Mouse (Mus musculus): Measurements from ENCODE around the gene Gm49388. TPM values are rescaled to one million over a fixed set of nuclear protein-coding genes. Genes with fewer than 3 reads are reported as not detected.

Gm49388 gene
- polyA plus RNA-seq (2012; fragmentation: generic; extraction: Trizol) = 1.4 TPM

GRCm38 (mm10) chr7:127785308-127785707 is at the start of gene Gm49388:
Gm49388 (plus strand) TSS chr7:127785608.
- TF ChIP-seq MYOG (IDR thresholded peaks at IDR 0.05; ENCODE audit: control insufficient read depth in 1 of 3, insufficient read depth in 1 of 3, insufficient read length in 2 of 3, low read depth in 2 of 3) (no peak), TCF12 (IDR thresholded peaks at IDR 0.05; ENCODE audit: insufficient read depth, poor library complexity, severe bottlenecking) (no peak), SRF (IDR thresholded peaks at IDR 0.05; ENCODE audit: control insufficient read depth, insufficient read length, low read depth) (no peak), POLR2A (IDR thresholded peaks at IDR 0.05; ENCODE audit: insufficient read length, low read depth) (no peak), POLR2AphosphoS2 (IDR thresholded peaks at IDR 0.05; ENCODE audit: insufficient read length, low read depth) (no peak), USF1 (IDR thresholded peaks at IDR 0.05; ENCODE audit: low read depth) (no peak), MAX (IDR thresholded peaks at IDR 0.05; ENCODE audit: low read depth) (no peak), MYOD1 (IDR thresholded peaks at IDR 0.05; ENCODE audit: control insufficient read depth in 1 of 3, insufficient read length in 2 of 3, low read depth in 2 of 3) (no peak), REST (IDR thresholded peaks at IDR 0.05; ENCODE audit: insufficient read depth, insufficient read length) (no peak), E2F4 (IDR thresholded peaks at IDR 0.05; ENCODE audit: insufficient read depth) (no peak), TCF3 (IDR thresholded peaks at IDR 0.05; ENCODE audit: insufficient read length, low read depth) (no peak), CEBPB (IDR thresholded peaks at IDR 0.05; ENCODE audit: insufficient read depth, poor library complexity, severe bottlenecking) (no peak)
- Histone ChIP-seq H3K36me3 (ENCODE audit: control insufficient read depth, insufficient read depth) (peaks cover 70% of the 10 kb centered on the region), H3ac (ENCODE audit: control insufficient read depth, insufficient read length) (no peak within 1 kb of the TSS), H3K79me2 (ENCODE audit: control insufficient read depth, insufficient read depth) (peaks cover 5% of the 10 kb centered on the region), H3K4me2 (ENCODE audit: low read depth) (no peak within 1 kb of the TSS), H3K27me3 (ENCODE audit: control insufficient read depth, insufficient read depth, insufficient read length) (no peaks in the 10 kb centered on the region), H3K4me3 (no peak within 1 kb of the TSS)

- Histone ChIP-seq H3K27me3 (ENCODE audit: control insufficient read depth, insufficient read depth, insufficient read length) (no peaks in the 10 kb centered on the region), H3K4me3 (peak within 1 kb of the TSS; percentile 47), H3ac (ENCODE audit: control insufficient read depth, insufficient read length) (peak within 1 kb of the TSS; percentile 21), H3K36me3 (ENCODE audit: control insufficient read depth, insufficient read depth) (peaks cover 5% of the 10 kb centered on the region), H3K79me2 (ENCODE audit: control insufficient read depth, insufficient read depth) (no peaks in the 10 kb centered on the region), H3K4me2 (ENCODE audit: low read depth) (peak within 1 kb of the TSS; percentile 99)
- TF ChIP-seq REST (IDR thresholded peaks at IDR 0.05; ENCODE audit: insufficient read depth, insufficient read length) (no peak), USF1 (IDR thresholded peaks at IDR 0.05; ENCODE audit: low read depth) (no peak), SRF (IDR thresholded peaks at IDR 0.05; ENCODE audit: control insufficient read depth, insufficient read length, low read depth) (no peak), MYOG (IDR thresholded peaks at IDR 0.05; ENCODE audit: control insufficient read depth in 1 of 3, insufficient read depth in 1 of 3, insufficient read length in 2 of 3, low read depth in 2 of 3) (no peak), POLR2A (IDR thresholded peaks at IDR 0.05; ENCODE audit: insufficient read length, low read depth) (no peak), TCF12 (IDR thresholded peaks at IDR 0.05; ENCODE audit: insufficient read depth, poor library complexity, severe bottlenecking) (no peak), E2F4 (IDR thresholded peaks at IDR 0.05; ENCODE audit: insufficient read depth) (no peak), CEBPB (IDR thresholded peaks at IDR 0.05; ENCODE audit: insufficient read depth, poor library complexity, severe bottlenecking) (no peak), MYOD1 (IDR thresholded peaks at IDR 0.05; ENCODE audit: control insufficient read depth in 1 of 3, insufficient read length in 2 of 3, low read depth in 2 of 3) (no peak), POLR2AphosphoS2 (IDR thresholded peaks at IDR 0.05; ENCODE audit: insufficient read length, low read depth) (no peak), MAX (IDR thresholded peaks at IDR 0.05; ENCODE audit: low read depth) (no peak), TCF3 (IDR thresholded peaks at IDR 0.05; ENCODE audit: insufficient read length, low read depth) (no peak)
These were observed 40.9 kb upstream of the Gm49388 start, which contains the start of gene Fbxl19 for GRCm38 (mm10) chr7:127744366-127745045. Fbxl19 (plus strand) TSS chr7:127744543.

- Histone ChIP-seq H3K36me3 (ENCODE audit: control insufficient read depth, insufficient read depth) (peaks cover 5% of the 10 kb centered on the region), H3K79me2 (ENCODE audit: control insufficient read depth, insufficient read depth) (no peaks in the 10 kb centered on the region), H3ac (ENCODE audit: control insufficient read depth, insufficient read length) (peak overlapping the region; percentile 21), H3K4me2 (ENCODE audit: low read depth) (peak overlapping the region; percentile 99), H3K4me3 (peak overlapping the region; percentile 47), H3K27me3 (ENCODE audit: control insufficient read depth, insufficient read depth, insufficient read length) (no peaks in the 10 kb centered on the region)
- TF ChIP-seq MYOD1 (IDR thresholded peaks at IDR 0.05; ENCODE audit: control insufficient read depth in 1 of 3, insufficient read length in 2 of 3, low read depth in 2 of 3) = no peak
- TF ChIP-seq REST (IDR thresholded peaks at IDR 0.05; ENCODE audit: insufficient read depth, insufficient read length) = no peak
- no peak for TF ChIP-seq E2F4 (IDR thresholded peaks at IDR 0.05; ENCODE audit: insufficient read depth)
- TF ChIP-seq USF1 (IDR thresholded peaks at IDR 0.05; ENCODE audit: low read depth) = peak; percentile 61
- no peak for TF ChIP-seq CEBPB (IDR thresholded peaks at IDR 0.05; ENCODE audit: insufficient read depth, poor library complexity, severe bottlenecking)
- TF ChIP-seq MAX (IDR thresholded peaks at IDR 0.05; ENCODE audit: low read depth) = no peak
- TF ChIP-seq SRF (IDR thresholded peaks at IDR 0.05; ENCODE audit: control insufficient read depth, insufficient read length, low read depth) = no peak
- no peak for TF ChIP-seq TCF3 (IDR thresholded peaks at IDR 0.05; ENCODE audit: insufficient read length, low read depth)
- TF ChIP-seq POLR2A (IDR thresholded peaks at IDR 0.05; ENCODE audit: insufficient read length, low read depth) = peak; percentile 46
- no peak for TF ChIP-seq TCF12 (IDR thresholded peaks at IDR 0.05; ENCODE audit: insufficient read depth, poor library complexity, severe bottlenecking)
- no peak for TF ChIP-seq POLR2AphosphoS2 (IDR thresholded peaks at IDR 0.05; ENCODE audit: insufficient read length, low read depth)
- TF ChIP-seq MYOG (IDR thresholded peaks at IDR 0.05; ENCODE audit: control insufficient read depth in 1 of 3, insufficient read depth in 1 of 3, insufficient read length in 2 of 3, low read depth in 2 of 3) = no peak
These were observed 40.2 kb upstream of the Gm49388 start for GRCm38 (mm10) chr7:127745251-127745651.

GRCm38 (mm10) chr7:127745652-127746493 is 39.5 kb upstream of the Gm49388 start:
- Histone ChIP-seq H3K27me3 (ENCODE audit: control insufficient read depth, insufficient read depth, insufficient read length) (no peaks in the 10 kb centered on the region), H3K79me2 (ENCODE audit: control insufficient read depth, insufficient read depth) (no peaks in the 10 kb centered on the region), H3K4me2 (ENCODE audit: low read depth) (peak overlapping the region; percentile 99), H3K4me3 (peak overlapping the region; percentile 47), H3ac (ENCODE audit: control insufficient read depth, insufficient read length) (peak overlapping the region; percentile 21), H3K36me3 (ENCODE audit: control insufficient read depth, insufficient read depth) (peaks cover 5% of the 10 kb centered on the region)
- TF ChIP-seq MYOD1 (IDR thresholded peaks at IDR 0.05; ENCODE audit: control insufficient read depth in 1 of 3, insufficient read length in 2 of 3, low read depth in 2 of 3) = peak in 2 of 3 experiments; percentile 8 to 41
- TF ChIP-seq USF1 (IDR thresholded peaks at IDR 0.05; ENCODE audit: low read depth) = no peak
- TF ChIP-seq POLR2AphosphoS2 (IDR thresholded peaks at IDR 0.05; ENCODE audit: insufficient read length, low read depth) = peak; percentile 85
- no peak for TF ChIP-seq CEBPB (IDR thresholded peaks at IDR 0.05; ENCODE audit: insufficient read depth, poor library complexity, severe bottlenecking)
- no peak for TF ChIP-seq MAX (IDR thresholded peaks at IDR 0.05; ENCODE audit: low read depth)
- peak; percentile 23 for TF ChIP-seq SRF (IDR thresholded peaks at IDR 0.05; ENCODE audit: control insufficient read depth, insufficient read length, low read depth)
- TF ChIP-seq MYOG (IDR thresholded peaks at IDR 0.05; ENCODE audit: control insufficient read depth in 1 of 3, insufficient read depth in 1 of 3, insufficient read length in 2 of 3, low read depth in 2 of 3) = peak in 1 of 3 experiments; percentile 45
- TF ChIP-seq REST (IDR thresholded peaks at IDR 0.05; ENCODE audit: insufficient read depth, insufficient read length) = no peak
- TF ChIP-seq POLR2A (IDR thresholded peaks at IDR 0.05; ENCODE audit: insufficient read length, low read depth) = peak; percentile 85

All from myocyte (in vitro differentiated cells).